Mouse (Mus musculus): ENCODE data around the gene Rpf2.

The Rpf2 gene

DNA sequence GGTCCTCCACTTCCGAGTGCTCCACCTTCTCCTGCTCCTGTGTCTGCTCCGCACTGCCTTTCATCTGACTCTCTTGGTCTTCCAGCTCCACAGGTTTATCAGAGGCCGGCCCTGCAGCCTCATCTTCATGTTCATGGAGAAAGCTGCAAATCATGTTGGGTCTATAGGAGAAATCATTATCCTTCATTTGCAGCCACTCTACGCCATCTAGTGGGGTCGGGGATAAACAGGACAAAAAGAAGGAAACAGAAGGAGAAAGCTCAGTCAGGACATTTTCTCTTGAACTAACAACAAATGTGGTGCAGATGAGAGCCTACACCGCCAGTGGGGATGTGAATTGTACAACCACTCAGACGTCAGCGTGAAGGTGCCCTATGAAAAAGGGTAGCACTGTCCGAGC is 2.8 kb upstream of the Rpf2 start:
- no peak for DNase-seq (ENCODE audit: low spot score in 2 of 2)

DNA sequence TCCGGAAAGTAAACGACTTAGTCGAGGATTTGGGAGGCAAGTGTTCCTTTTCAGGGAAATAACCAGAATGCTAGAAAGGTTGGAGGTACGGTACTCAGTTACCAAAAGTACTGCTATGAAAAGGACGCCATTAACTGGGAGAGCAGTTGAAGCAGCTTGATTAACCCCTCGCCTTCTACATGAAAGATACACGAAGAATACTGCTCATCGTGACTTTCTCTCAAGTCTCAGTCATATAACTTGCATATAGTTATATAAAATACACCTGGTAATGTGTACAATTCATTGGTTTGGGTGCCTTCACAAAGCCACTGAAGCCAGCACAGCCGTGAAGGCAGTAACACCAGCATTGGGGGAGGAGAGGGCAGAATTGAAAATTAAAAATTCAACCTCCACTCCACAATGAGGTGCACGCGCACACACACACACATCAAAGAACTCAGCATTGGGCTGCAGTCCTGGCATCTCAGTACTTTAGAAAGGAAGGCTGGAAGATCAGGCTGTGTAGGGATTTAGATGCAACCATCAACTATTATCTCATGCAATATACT is 405 bp upstream of the Rpf2 start:
- no peak for DNase-seq (ENCODE audit: low spot score in 2 of 2)

DNA sequence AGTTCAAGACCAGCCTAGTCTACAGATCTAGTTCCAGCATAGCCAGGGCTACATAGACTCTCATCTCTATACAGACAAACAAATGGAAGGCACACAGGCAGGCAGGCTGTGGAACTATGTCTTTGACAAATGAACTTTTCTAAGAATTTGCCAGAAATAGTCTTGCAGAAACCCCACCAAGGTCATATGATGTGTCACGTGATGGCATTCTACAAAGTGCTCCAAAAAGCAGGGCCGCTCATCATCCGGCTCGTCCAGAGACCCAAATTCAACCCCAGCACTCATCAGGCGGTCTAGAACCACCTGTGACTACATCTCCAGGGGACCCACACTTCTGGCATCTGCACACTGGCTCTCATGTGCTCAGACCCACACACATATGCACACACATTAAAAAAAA is 9.0 kb downstream of the Rpf2 start:
- DNase-seq (ENCODE audit: low spot score in 2 of 2): no peak

DNA sequence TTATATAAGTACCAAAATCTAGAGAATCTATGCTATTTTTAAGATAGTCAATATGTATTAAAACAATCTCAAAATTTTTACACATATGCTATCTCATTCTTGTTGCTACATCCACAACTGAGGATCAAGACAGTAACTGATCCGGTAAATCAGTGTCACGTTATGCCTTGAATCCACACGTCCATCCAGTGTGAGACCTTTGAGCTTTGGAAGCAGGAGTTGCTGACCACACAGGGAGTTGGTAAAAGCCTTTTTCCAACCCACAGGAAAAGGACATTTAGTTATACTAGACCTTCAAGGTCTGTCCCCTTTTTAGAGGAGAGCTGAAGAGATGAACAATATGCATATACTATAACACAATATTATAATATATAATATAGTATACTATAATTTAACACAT is 13.6 kb downstream of the Rpf2 start:
- DNase-seq (ENCODE audit: low spot score in 2 of 2): no peak

DNA sequence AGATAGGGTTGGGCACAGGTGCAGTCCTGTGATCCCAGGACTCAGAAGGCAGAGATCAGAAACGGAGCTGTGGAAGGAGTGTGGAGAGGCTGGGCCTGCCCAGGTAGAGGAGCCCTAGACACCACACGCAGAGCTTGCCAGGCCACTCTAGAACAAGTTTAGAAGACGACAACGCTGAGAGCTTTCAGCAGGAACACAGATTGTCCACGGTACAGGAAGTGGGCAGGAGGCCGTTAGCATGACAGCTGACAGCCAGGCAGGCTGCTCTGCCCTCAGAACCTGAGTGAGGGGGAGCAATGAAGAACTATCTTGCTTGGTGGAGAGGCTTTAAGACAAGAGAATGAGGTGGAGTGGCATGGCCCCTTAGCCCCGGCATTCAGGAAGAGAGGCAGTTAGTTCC is 14.4 kb downstream of the Rpf2 start:
- DNase-seq (ENCODE audit: low spot score in 2 of 2): no peak

DNA sequence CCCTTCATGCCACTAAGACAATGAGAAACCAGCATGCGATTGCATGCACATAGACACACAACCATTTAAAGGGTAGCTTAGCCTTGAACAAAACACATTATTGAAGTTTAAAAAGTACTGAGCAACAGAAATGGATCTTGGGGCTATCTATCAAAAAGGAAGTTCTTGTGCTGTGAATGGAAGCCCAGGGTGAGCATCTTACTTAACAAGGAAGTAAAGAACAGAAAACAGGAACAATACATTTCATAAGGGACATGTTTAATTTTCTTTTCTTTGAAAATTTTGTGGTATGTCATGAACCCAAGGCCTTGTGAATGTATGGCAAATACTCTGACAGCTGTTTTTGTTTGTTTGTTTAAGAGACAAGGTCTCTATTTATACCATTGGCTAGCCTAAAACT is 17.1 kb downstream of the Rpf2 start:
- no peak for DNase-seq (ENCODE audit: low spot score in 2 of 2)

DNA sequence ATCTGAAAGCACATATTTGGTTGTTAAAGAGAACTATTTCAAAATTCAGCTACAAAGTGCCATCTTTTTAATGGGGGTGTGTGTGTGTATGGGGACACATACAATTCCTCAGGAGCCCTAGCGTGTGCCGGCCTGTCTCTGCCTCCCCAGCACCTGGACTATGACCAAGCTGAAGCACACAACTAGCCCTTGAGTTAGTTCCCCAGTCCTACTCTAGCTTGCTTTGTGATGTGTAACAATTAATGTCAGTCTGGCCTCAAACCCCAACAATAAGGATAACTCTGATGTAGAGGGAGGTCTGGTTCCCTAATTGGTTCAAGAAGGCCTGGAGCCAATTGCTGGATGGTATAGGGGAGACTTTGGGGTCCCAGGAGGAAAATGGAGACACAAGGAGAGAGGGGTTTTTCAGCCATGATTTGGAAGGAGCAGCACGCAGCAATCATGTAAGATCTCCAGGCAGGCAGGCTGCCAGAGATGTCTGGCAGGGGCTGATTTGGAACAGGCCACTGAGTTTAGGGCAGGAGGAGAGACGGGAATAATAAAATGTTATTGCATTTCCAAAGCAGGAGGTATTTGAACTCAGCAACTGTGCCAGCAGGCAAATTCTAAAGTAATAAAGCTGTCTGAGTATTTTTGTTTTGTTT is 19.1 kb downstream of the Rpf2 start:
- DNase-seq (ENCODE audit: low spot score in 2 of 2): no peak

DNA sequence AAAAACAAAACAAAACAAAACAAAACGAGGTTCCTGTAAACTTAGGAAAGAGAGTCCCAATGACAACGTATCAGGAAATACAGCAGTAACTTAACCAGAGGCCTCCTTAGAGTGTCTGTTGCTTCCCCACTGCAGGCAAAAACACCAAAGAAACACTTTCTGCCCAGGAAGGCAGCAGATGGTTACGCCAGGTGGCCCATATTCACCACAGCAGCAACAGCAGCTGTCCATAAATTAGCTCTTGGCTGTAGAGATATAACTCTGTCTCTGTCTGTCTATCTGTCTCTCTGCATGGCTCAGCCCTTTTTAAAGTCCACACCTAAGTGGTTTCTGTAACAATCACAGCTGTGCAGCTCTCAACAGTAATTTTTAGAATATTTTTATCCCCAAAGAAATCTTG is 28.0 kb downstream of the Rpf2 start:
- no peak for DNase-seq (ENCODE audit: low spot score in 2 of 2)

DNA sequence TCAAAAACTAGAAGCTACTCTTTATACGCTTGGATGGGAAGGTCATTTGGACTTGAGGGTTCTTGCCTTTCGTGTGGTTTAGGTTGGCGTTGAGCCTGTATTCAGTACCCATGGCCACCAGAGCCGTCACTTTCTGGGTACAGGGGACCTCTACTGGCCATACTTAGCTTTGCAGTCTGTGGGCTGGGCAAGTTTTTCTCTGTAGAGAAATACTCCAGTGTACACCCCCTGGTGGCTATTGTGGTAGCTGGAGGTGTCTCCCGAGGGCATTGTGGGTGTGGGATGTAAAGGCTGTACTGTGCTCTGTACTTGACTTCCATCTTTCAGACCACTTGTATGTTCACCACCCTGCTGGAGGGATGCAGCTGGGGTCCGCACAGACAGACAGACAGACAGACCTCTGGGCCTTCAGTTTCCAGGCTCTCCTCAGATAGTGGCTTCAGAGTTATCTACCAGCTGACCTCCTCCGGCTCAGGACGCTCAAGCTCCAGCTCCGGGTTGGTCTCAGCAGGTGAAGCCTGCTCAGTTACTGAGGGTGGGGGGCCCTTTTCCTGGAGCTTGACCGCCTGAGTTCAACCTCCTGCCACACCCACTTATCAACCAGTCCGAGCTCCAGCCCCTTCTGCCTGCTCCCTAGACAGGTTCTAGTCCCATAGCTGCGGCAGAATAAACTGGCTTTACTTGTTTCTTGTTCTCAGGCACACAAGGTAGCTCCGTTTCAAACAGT is 34.2 kb downstream of the Rpf2 start:
- peak; percentile 80 to 87 for DNase-seq (ENCODE audit: low spot score in 2 of 2)

DNA sequence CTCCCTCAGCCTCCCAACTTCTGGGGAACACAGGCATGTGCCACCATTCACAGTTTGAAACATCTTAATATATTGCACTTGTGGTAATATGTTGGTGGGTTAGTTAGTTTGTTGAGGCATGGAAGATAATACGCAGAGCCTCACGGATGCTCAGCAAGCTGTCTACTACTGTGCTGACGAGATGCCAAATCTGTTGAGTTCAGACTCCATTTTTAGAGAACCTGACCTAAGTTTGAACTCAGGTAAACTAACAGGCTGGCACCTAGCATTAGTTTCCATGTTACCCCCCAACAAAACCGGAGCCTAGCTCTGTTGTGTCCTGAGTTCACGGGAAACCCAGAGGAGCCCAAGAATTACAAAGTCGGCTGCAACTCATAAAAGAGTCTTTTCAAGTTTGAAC is 51.8 kb downstream of the Rpf2 start:
- DNase-seq (ENCODE audit: low spot score in 2 of 2): no peak

DNA sequence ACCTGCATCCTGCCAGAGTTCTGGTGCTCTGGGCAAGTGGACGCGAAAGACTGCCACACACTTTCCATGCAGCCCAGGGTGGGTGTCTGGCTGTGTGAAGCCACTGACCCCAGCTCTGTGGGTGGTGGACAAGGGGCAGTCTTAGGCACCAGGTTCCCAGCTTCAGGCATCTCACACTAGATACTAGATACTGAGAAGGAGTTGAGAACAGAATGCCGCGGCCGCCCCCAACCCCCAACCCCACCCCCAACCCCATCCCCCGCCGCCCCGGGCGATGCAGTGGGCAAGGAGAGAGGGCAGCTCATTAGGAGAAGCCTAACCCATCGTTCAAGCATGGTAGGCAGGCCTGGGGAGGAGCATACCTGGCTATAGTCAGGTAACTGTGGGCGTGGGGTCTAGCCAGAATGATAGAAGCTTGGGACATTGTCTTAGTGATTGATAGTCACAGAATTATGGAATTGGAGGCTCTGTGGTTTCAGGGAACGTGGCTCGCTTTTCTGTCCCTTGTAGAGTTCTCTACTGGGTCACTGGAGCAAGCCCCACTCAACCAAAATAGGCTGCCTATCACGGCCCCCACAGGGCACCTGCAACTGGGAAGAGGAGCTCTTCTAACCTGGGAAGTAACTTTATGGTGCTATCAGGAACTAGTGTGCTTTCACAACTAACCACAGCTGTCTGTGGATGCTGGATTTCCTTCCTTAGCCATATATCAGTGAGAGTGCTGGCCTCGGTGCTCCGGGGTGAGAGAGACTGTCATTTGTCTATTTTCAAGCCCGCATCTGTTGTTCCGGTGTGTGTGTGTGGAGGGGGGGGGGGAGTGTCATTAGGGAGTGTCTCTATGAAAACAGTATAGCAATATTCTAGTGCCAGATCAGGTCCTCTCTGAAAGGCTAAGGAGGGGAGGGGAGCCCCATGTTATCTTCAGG is 54.6 kb downstream of the Rpf2 start:
- DNase-seq (ENCODE audit: low spot score in 2 of 2): no peak

DNA sequence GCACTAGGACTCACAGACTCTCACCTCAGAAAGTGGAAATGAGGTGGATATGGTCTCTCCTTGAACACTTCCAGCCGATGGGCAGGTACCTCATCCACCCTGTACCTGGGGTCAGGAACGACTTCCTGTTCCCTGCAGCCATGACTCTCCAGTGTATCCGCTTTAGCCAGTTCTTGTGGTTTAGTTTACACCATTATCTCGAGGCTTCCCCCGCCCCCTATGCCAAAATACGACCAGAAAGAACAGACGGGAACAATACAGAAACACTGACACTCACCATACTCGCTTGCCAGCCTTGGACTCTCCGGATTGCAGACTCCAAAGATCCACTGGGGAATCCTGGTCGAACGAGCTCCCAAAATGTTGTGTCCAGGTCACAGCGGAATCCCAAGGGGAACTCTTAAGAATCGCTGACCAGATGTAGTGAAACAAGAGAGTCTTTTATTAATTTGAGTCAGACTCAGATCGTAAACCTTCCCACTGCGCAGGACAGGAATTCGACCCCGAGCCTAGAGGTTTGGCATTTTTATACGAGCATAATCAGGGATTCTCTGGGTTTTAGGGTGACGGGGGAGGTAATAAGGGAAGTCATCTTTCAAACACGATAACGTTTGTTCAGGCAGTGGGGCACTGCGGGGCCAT is 55.4 kb downstream of the Rpf2 start:
- DNase-seq (ENCODE audit: low spot score in 2 of 2): no peak

DNA sequence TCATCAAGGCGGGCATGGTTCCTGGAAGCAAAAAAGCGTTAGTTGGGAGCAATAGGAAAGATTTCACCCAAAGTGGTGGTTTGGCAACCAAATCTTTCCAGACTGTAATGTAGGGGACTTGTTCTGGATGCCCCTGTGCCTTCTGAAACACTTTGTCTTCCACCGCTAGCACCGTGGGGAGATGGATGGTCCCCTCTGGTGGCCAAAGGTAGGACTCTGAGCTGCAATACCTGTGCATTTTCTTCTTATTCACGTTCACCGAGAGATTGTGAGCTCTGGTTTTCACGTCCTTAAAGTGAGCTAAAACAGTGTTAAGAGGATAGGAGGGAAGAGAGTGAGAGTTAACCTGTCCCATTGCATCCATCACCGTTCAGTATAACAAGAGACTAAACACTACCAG is 56.0 kb downstream of the Rpf2 start:
- no peak for DNase-seq (ENCODE audit: low spot score in 2 of 2)

DNA sequence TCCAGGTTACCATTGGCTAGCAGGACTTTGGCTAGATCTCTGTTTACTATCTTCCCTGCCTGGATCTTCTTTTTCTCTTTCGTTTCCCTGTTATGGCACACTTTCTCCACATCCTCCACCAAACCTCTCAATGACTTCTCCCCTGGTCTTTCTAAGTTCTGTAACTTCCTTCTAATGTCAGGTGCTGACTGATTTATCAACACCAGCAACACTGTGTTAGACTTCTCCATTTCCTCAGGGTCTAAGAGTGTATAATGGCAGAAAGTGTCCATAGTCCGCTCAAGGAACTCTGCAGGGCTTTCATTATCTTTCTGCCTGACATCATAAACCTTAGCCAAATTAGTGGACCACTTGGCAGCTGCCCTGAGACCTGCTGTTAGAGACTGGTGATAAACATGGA is 57.1 kb downstream of the Rpf2 start:
- DNase-seq (ENCODE audit: low spot score in 2 of 2): no peak

DNA sequence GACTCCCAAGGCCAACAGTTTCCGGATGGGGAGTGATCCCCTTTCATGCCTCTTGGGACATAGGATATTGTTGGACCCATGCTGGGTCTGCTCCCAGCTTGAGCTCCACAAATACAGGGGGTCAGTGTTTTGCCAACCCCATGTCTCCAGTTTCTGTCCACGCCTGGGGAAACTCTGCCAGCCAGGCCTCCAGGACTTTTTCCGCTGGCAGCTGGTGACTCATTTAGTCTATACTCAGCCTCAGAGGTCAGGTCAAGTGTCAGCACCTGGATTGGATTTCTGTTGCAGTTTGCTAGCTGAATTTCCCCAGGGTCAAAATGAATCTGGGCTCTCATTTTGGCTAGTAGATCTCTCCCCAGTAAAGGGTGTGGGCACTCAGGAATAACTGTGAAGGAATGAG is 58.0 kb downstream of the Rpf2 start:
- no peak for DNase-seq (ENCODE audit: low spot score in 2 of 2)

DNA sequence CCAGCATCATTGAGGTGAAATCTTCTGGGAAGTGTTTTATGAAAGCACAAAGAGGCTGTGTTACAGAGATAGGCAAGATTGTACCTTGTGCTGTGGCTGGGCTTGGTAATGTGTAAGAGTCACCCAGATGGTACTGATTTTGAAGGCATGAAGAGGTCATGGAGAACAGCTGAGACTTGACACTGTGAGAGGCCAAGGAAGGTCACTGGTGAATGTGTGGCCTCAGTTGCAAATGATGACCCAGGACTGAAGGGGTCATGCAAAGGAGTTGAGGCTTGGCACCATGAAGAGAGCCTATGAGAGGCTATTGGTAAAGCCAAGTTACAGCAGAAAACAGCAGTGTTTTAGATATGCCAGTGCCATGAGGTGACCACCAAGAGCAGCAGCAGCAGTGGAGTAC is 60.9 kb downstream of the Rpf2 start:
- no peak for DNase-seq (ENCODE audit: low spot score in 2 of 2)

DNA sequence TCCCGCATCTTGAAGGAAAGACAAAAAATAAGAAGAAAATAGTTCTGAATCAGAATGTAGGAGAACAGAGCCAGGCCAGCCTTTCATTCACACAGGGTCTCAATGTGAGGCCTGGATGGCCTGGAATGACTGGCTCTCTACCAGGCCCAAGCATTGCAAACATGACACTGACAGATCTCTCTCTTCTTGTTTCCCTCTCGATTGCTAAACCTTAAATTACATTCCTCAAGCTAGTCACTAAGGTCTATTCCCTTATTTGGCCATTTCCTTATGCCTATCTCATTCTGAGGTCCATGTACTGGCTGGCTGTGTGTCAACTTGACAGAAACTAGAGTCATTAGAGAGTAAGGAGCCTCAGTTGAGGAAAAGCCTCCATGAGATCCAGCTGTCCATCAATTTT is 66.8 kb downstream of the Rpf2 start:
- no peak for DNase-seq (ENCODE audit: low spot score in 2 of 2)

DNA sequence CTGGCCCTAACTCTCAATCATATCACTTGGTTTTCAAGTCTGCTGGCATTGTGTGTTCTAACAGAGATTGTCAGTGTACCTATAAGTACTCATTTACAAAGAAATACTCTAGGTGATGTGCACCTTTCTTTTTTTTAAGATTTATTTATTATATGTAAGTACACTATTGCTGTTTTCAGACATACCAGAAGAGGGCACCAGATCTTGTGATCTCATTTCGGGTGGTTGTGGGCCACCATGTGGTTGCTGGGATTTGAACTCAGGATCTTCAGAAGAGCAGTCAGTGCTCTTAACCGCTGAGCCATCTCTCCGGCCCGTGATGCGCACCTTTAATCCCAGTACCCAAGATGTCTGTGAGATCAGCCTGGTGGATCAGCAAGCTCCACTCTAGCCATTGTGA is 67.7 kb downstream of the Rpf2 start:
- DNase-seq (ENCODE audit: low spot score in 2 of 2): no peak

DNA sequence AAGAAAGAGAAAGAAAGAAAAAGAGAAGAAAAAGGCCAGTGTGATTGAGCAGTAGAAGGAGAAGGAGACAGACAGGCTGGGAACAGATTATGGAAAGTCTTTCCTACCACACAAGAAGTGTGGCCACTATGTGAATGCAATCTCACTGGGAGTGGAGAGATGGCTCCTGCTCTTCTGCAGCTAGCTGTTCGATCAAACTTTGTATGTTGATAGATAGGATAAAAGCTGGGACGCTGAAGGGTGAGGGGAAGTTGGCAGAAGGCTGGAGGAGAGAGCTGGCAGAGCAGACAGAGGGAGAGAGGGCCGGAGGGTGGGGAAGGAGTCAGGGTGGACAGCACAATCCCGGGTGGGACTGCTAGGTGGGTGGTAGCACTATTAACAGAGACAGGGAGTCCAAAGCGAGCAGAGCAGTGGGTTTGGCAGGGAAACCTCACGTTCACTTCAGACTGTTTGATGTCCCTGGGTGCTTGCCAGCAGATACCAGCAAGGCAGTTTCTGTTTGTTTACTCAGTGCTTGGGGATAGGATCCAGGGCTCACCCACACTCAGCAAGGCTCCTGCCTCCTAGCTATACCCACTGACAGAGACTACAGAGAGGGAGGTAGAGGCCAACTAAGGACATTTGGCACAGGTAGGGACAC is 69.4 kb downstream of the Rpf2 start:
- DNase-seq (ENCODE audit: low spot score in 2 of 2): peak; percentile 12 to 22

Data from frontal cortex, postnatal 10 days (tissue).